Mouse (Mus musculus) liver, adult 2 months (tissue): ENCODE data around the gene Hist1h3h.
"Not testable (repeated sequence)": the region's sequence is repeated elsewhere in the genome, so short reads cannot be mapped to it uniquely, and the experiment has no call there.

Source experiments
- CTCF ChIP-seq: fragments of 200-500 bp; IDR thresholded peaks from 2 replicates; pipeline ENCODE4 v1.5.1; 2011; ENCODE audit warnings: low read depth, low read length, control low read depth
- POLR2A ChIP-seq: fragments of 200-500 bp; IDR thresholded peaks from 2 replicates; pipeline ENCODE4 v1.6.1; 2011; ENCODE audit warnings: low read length, control low read depth; ENCODE audit not compliant: insufficient read depth; ENCODE audit errors: extremely low read depth

DNA sequence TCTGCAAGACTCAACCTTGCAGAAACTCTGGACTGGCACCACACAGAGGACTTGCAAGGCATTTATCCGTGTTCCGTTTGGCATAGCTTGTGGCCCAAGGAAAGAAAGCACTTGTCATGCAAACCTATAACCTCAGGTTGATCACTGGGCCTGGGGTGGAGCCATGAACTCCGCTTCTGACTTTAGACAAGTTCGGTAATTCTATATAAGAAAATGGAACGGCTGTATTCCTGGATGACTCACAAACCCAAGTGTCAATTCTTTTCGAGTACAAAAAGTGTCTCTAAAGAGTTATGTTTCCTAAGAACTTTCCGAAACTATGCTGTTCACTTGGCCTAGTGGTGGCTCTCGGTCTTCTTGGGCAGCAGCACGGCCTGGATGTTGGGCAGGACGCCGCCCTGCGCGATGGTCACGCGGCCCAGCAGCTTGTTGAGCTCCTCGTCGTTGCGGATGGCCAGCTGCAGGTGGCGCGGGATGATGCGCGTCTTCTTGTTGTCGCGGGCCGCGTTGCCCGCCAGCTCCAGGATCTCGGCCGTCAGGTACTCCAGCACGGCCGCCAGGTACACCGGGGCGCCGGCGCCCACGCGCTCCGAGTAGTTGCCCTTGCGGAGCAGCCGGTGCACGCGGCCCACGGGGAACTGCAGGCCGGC lies 3.8 kb downstream of the Hist1h3h start:
- not testable (repeated sequence) for TF ChIP-seq CTCF, POLR2A
